Mouse (Mus musculus): ENCODE results near the gene Abcc4.

GRCm38 (mm10) chr14:118565696-118566095 lies 140.3 kb downstream of the Abcc4 start:
- TF ChIP-seq CTCF (IDR thresholded peaks at IDR 0.05; ENCODE audit: control insufficient read depth, insufficient read depth, low read length) (no peak), POLR2A (IDR thresholded peaks at IDR 0.05; ENCODE audit: borderline replicate concordance, control insufficient read depth, low read depth, low read length) (no peak)
